Mouse (Mus musculus) myocyte (in vitro differentiated cells): ENCODE results near the gene 2210407C18Rik. TPM values are rescaled to one million over a fixed set of nuclear protein-coding genes. Genes with fewer than 3 reads are reported as not detected.

Experiments
- H3K27me3 ChIP-seq: one replicate; pipeline ENCODE4 v1.6.1; 2011; ENCODE audit not compliant: control insufficient read depth, insufficient read depth, insufficient read length
- H3K36me3 ChIP-seq: one replicate; pipeline ENCODE4 v1.6.1; 2011; ENCODE audit not compliant: control insufficient read depth, insufficient read depth
- H3K4me2 ChIP-seq: one replicate; pipeline ENCODE4 v1.6.1; 2011; ENCODE audit warnings: low read depth, control low read depth
- H3K4me3 ChIP-seq: one replicate; pipeline ENCODE4 v1.5.1; 2011; ENCODE audit warnings: mild to moderate bottlenecking, control low read depth, moderate library complexity
- H3K79me2 ChIP-seq: one replicate; pipeline ENCODE4 v1.6.1; 2011; ENCODE audit not compliant: control insufficient read depth, insufficient read depth
- H3ac ChIP-seq: one replicate; pipeline ENCODE4 v1.6.1; 2011; ENCODE audit not compliant: control insufficient read depth, insufficient read length
- CEBPB ChIP-seq: IDR thresholded peaks from 2 replicates; pipeline ENCODE4 v1.6.1; 2011; ENCODE audit warnings: mild to moderate bottlenecking, moderate library complexity; ENCODE audit not compliant: poor library complexity, insufficient read depth, severe bottlenecking
- E2F4 ChIP-seq: IDR thresholded peaks from one replicate; pipeline ENCODE4 v1.6.1; 2011; ENCODE audit warnings: mild to moderate bottlenecking, control low read depth, moderate library complexity; ENCODE audit not compliant: insufficient read depth
- MAX ChIP-seq: IDR thresholded peaks from one replicate; pipeline ENCODE4 v1.6.1; 2011; ENCODE audit warnings: low read depth, mild to moderate bottlenecking, control low read depth
- MYOD1 ChIP-seq, 3 experiments: IDR thresholded peaks; one replicate each; pipeline ENCODE4 v1.6.1; 2011; ENCODE audit warnings: control low read depth in 2 of 3, low read depth in 2 of 3, mild to moderate bottlenecking in 2 of 3, moderate library complexity in 1 of 3; ENCODE audit not compliant: insufficient read length in 2 of 3, control insufficient read depth in 1 of 3
- MYOG ChIP-seq, 3 experiments: IDR thresholded peaks; one replicate each; pipeline ENCODE4 v1.6.1; 2011; ENCODE audit warnings: control low read depth in 2 of 3, low read depth in 2 of 3, mild to moderate bottlenecking in 2 of 3; ENCODE audit not compliant: insufficient read length in 2 of 3, control insufficient read depth in 1 of 3, insufficient read depth in 1 of 3
- POLR2A ChIP-seq: IDR thresholded peaks from one replicate; pipeline ENCODE4 v1.6.1; 2011; ENCODE audit warnings: low read depth, mild to moderate bottlenecking, control low read depth, moderate library complexity; ENCODE audit not compliant: insufficient read length
- POLR2AphosphoS2 ChIP-seq: IDR thresholded peaks from one replicate; pipeline ENCODE4 v1.6.1; 2011; ENCODE audit warnings: low read depth, control low read depth; ENCODE audit not compliant: insufficient read length
- REST ChIP-seq: IDR thresholded peaks from one replicate; pipeline ENCODE4 v1.6.1; 2011; ENCODE audit warnings: mild to moderate bottlenecking, control low read depth, moderate library complexity; ENCODE audit not compliant: insufficient read depth, insufficient read length
- SRF ChIP-seq: IDR thresholded peaks from one replicate; pipeline ENCODE4 v1.6.1; 2011; ENCODE audit warnings: low read depth; ENCODE audit not compliant: control insufficient read depth, insufficient read length
- TCF12 ChIP-seq: IDR thresholded peaks from one replicate; pipeline ENCODE4 v1.6.1; 2011; ENCODE audit warnings: mild to moderate bottlenecking, control low read depth; ENCODE audit not compliant: poor library complexity, insufficient read depth, severe bottlenecking
- TCF3 ChIP-seq: IDR thresholded peaks from one replicate; pipeline ENCODE4 v1.6.1; 2011; ENCODE audit warnings: low read depth, control low read depth; ENCODE audit not compliant: insufficient read length
- USF1 ChIP-seq: IDR thresholded peaks from one replicate; pipeline ENCODE4 v1.6.1; 2011; ENCODE audit warnings: low read depth, mild to moderate bottlenecking, control low read depth, moderate library complexity
- polyA plus RNA-seq: library from polyadenylated mRNA; unstranded; fragments of >200 nt; fragmentation: generic; extraction: Trizol; gene quantifications from one replicate; pipeline ENCODE4 v1.2.1, GENCODE M21; 2012; ENCODE audit warnings: missing spikeins

Gene 2210407C18Rik
- polyA plus RNA-seq, 1 experiment = not detected

- H3K4me2 ChIP-seq = no peak overlapping the region
- H3K27me3 ChIP-seq = no peaks in the 10 kb centered on the region
- TF ChIP-seq POLR2A (no peak), MYOG (IDR thresholded peaks at IDR 0.05; ENCODE audit: control insufficient read depth in 1 of 3, insufficient read depth in 1 of 3, insufficient read length in 2 of 3, low read depth in 2 of 3) (no peak), CEBPB (no peak), TCF3 (no peak), TCF12 (no peak), MYOD1 (IDR thresholded peaks at IDR 0.05; ENCODE audit: control insufficient read depth in 1 of 3, insufficient read length in 2 of 3, low read depth in 2 of 3) (no peak), MAX (no peak), REST (no peak), USF1 (no peak), SRF (no peak), POLR2AphosphoS2 (no peak), E2F4 (no peak)
Observed at GRCm38 (mm10) chr11:58588620-58589250, 27.1 kb downstream of the 2210407C18Rik start.

GRCm38 (mm10) chr11:58587898-58588348 lies 28.0 kb downstream of the 2210407C18Rik start:
- Histone ChIP-seq H3K36me3 (no peaks in the 10 kb centered on the region), H3ac (no peak overlapping the region), H3K4me3 (no peak overlapping the region), H3K4me2 (no peak overlapping the region), H3K79me2 (no peaks in the 10 kb centered on the region), H3K27me3 (no peaks in the 10 kb centered on the region)
- TF ChIP-seq SRF (no peak), REST (no peak), POLR2AphosphoS2 (no peak), MYOD1 (IDR thresholded peaks at IDR 0.05; ENCODE audit: control insufficient read depth in 1 of 3, insufficient read length in 2 of 3, low read depth in 2 of 3) (no peak), TCF3 (no peak), MAX (no peak), TCF12 (no peak), POLR2A (no peak), MYOG (IDR thresholded peaks at IDR 0.05; ENCODE audit: control insufficient read depth in 1 of 3, insufficient read depth in 1 of 3, insufficient read length in 2 of 3, low read depth in 2 of 3) (no peak), E2F4 (no peak), CEBPB (no peak), USF1 (no peak)

More at GRCm38 (mm10) chr11:58588620-58589250, 27.1 kb downstream of the 2210407C18Rik start:
- Histone ChIP-seq H3ac (no peak overlapping the region), H3K4me3 (no peak overlapping the region), H3K36me3 (no peaks in the 10 kb centered on the region), H3K79me2 (no peaks in the 10 kb centered on the region)

- no peak for TF ChIP-seq MAX
- no peak for TF ChIP-seq TCF12
- TF ChIP-seq USF1 = no peak
- TF ChIP-seq POLR2AphosphoS2 = no peak
- no peak for TF ChIP-seq REST
- Histone ChIP-seq H3K27me3 (peaks cover 12% of the 10 kb centered on the region), H3K36me3 (no peaks in the 10 kb centered on the region), H3ac (no peak overlapping the region), H3K79me2 (no peaks in the 10 kb centered on the region), H3K4me2 (no peak overlapping the region), H3K4me3 (no peak overlapping the region)
Observed at GRCm38 (mm10) chr11:58578636-58579035, 37.2 kb downstream of the 2210407C18Rik start.

GRCm38 (mm10) chr11:58577430-58577829 lies 38.4 kb downstream of the 2210407C18Rik start, which contains the start of gene Olfr325:
Olfr325 (plus strand) TSS chr11:58577730.
- H3K79me2 ChIP-seq = no peaks in the 10 kb centered on the region
- no peak within 1 kb of the TSS for H3ac ChIP-seq
- no peaks in the 10 kb centered on the region for H3K36me3 ChIP-seq
- no peak within 1 kb of the TSS for H3K4me3 ChIP-seq
- H3K4me2 ChIP-seq = no peak within 1 kb of the TSS
- peaks cover 12% of the 10 kb centered on the region for H3K27me3 ChIP-seq
- TF ChIP-seq POLR2A (no peak), REST (no peak), TCF12 (no peak), USF1 (no peak)

GRCm38 (mm10) chr11:58570405-58570804 lies 45.5 kb downstream of the 2210407C18Rik start, which contains the start of gene Olfr224:
Olfr224 (minus strand) TSS chr11:58570553.
- Histone ChIP-seq H3K27me3 (no peaks in the 10 kb centered on the region), H3K36me3 (no peaks in the 10 kb centered on the region), H3ac (no peak within 1 kb of the TSS), H3K4me2 (no peak within 1 kb of the TSS), H3K79me2 (no peaks in the 10 kb centered on the region), H3K4me3 (no peak within 1 kb of the TSS)
- TF ChIP-seq TCF3 = no peak
- TF ChIP-seq POLR2A = no peak
- TF ChIP-seq TCF12 = no peak
- TF ChIP-seq MAX = no peak
- TF ChIP-seq CEBPB = no peak
- TF ChIP-seq MYOG (IDR thresholded peaks at IDR 0.05; ENCODE audit: control insufficient read depth in 1 of 3, insufficient read depth in 1 of 3, insufficient read length in 2 of 3, low read depth in 2 of 3) = no peak
- TF ChIP-seq SRF = no peak
- no peak for TF ChIP-seq MYOD1 (IDR thresholded peaks at IDR 0.05; ENCODE audit: control insufficient read depth in 1 of 3, insufficient read length in 2 of 3, low read depth in 2 of 3)
- no peak for TF ChIP-seq POLR2AphosphoS2
- TF ChIP-seq REST = no peak
- no peak for TF ChIP-seq USF1
- TF ChIP-seq E2F4 = no peak

Other genes with a start within 250 kb of the 2210407C18Rik start
- gene Lypd8, start 237.0 kb downstream of the 2210407C18Rik start, polyA plus RNA-seq = not detected
- gene 1810065E05Rik, start 195.0 kb downstream of the 2210407C18Rik start, polyA plus RNA-seq = not detected
- not detected for gene Gm12253, start 183.5 kb downstream of the 2210407C18Rik start, polyA plus RNA-seq
- not detected for gene Lypd9, start 163.2 kb downstream of the 2210407C18Rik start, polyA plus RNA-seq
- not detected for gene Olfr30, start 153.8 kb downstream of the 2210407C18Rik start, polyA plus RNA-seq
- not detected for gene Olfr332, start 123.5 kb downstream of the 2210407C18Rik start, polyA plus RNA-seq
- gene Olfr331, start 113.5 kb downstream of the 2210407C18Rik start, polyA plus RNA-seq = not detected
- not detected for gene Olfr330, start 81.2 kb downstream of the 2210407C18Rik start, polyA plus RNA-seq
- gene Olfr329-ps, start 69.7 kb downstream of the 2210407C18Rik start, polyA plus RNA-seq = not detected
- gene Olfr328, start 60.4 kb downstream of the 2210407C18Rik start, polyA plus RNA-seq = not detected
- gene Olfr224, start 45.5 kb downstream of the 2210407C18Rik start, polyA plus RNA-seq = not detected
- not detected for gene Olfr325, start 38.3 kb downstream of the 2210407C18Rik start, polyA plus RNA-seq
- gene Olfr324, start 21.0 kb downstream of the 2210407C18Rik start, polyA plus RNA-seq = not detected
- not detected for gene Olfr323, start 14.4 kb upstream of the 2210407C18Rik start, polyA plus RNA-seq
- not detected for gene Trim58, start 24.4 kb upstream of the 2210407C18Rik start, polyA plus RNA-seq
- not detected for gene Olfr322, start 42.7 kb upstream of the 2210407C18Rik start, polyA plus RNA-seq
- gene Olfr320, start 65.0 kb upstream of the 2210407C18Rik start, polyA plus RNA-seq = not detected
- gene Olfr319, start 83.1 kb upstream of the 2210407C18Rik start, polyA plus RNA-seq = not detected
- not detected for gene Olfr318, start 107.9 kb upstream of the 2210407C18Rik start, polyA plus RNA-seq
- not detected for gene Olfr317, start 123.1 kb upstream of the 2210407C18Rik start, polyA plus RNA-seq
- not detected for gene Olfr316, start 136.7 kb upstream of the 2210407C18Rik start, polyA plus RNA-seq
- not detected for gene Olfr315, start 157.1 kb upstream of the 2210407C18Rik start, polyA plus RNA-seq
- not detected for gene Olfr314, start 166.9 kb upstream of the 2210407C18Rik start, polyA plus RNA-seq
- gene Fam183b, start 185.9 kb upstream of the 2210407C18Rik start, polyA plus RNA-seq = not detected
- not detected for gene Olfr313, start 198.9 kb upstream of the 2210407C18Rik start, polyA plus RNA-seq
- not detected for gene Olfr312, start 213.2 kb upstream of the 2210407C18Rik start, polyA plus RNA-seq
- gene Olfr311, start 223.2 kb upstream of the 2210407C18Rik start, polyA plus RNA-seq = not detected
- gene Gm12258, start 231.1 kb upstream of the 2210407C18Rik start, polyA plus RNA-seq = 2.0 TPM